Mouse (Mus musculus) CH12.LX (cell line): ENCODE data around the gene Rab21. TPM values are rescaled to one million over a fixed set of nuclear protein-coding genes. Genes with fewer than 3 reads are reported as not detected.

Experiments
- DNase-seq: peaks from one replicate; pipeline ENCODE4 v3.0.0-alpha.2; 2013; ENCODE audit errors: extremely low read depth
- H3K27ac ChIP-seq: 2 replicates; pipeline ENCODE4 v1.5.1; 2012; ENCODE audit warnings: low read depth, mild to moderate bottlenecking, control low read depth, moderate library complexity; ENCODE audit not compliant: insufficient read depth
- H3K27me3 ChIP-seq: replicated peaks from 2 replicates; pipeline ENCODE3; 2012; ENCODE audit warnings: inconsistent platforms
- H3K36me3 ChIP-seq, 2 experiments: replicated peaks in 1 of 2; 2 replicates each; pipeline versions ENCODE3 to v1.6.1; 2012; ENCODE audit warnings: inconsistent platforms in 1 of 2, low read length in 1 of 2, mild to moderate bottlenecking in 1 of 2, mixed read lengths in 1 of 2, moderate library complexity in 1 of 2; ENCODE audit not compliant: control insufficient read depth in 1 of 2, insufficient read depth in 1 of 2
- H3K4me1 ChIP-seq, 2 experiments: 2 replicates each; pipeline ENCODE4 v1.6.1; 2012; ENCODE audit warnings: inconsistent platforms in 1 of 2, moderate library complexity in 1 of 2; ENCODE audit not compliant: insufficient read depth in 2 of 2, control insufficient read depth in 1 of 2
- H3K4me2 ChIP-seq: 2 replicates; pipeline ENCODE4 v1.6.1; 2012; ENCODE audit warnings: low read depth, mild to moderate bottlenecking, control low read depth; ENCODE audit not compliant: poor library complexity, insufficient read depth, severe bottlenecking
- H3K4me3 ChIP-seq, 3 experiments: fragments of 150-350 bp in 1 of 3; sonication (generic) in 1 of 3; replicated peaks in 1 of 3; 2 replicates each; pipeline versions ENCODE3 to v1.5.1; 2011 to 2012; ENCODE audit warnings: low read depth in 2 of 3, low read length in 2 of 3, mild to moderate bottlenecking in 2 of 3, moderate library complexity in 2 of 3, control low read depth in 1 of 3, improper control_type of control experiment in 1 of 3, inconsistent platforms in 1 of 3, mixed read lengths in 1 of 3; ENCODE audit not compliant: poor library complexity in 1 of 3
- H3K79me2 ChIP-seq: replicated peaks from 2 replicates; pipeline ENCODE4 v1.6.1; 2012; ENCODE audit warnings: mild to moderate bottlenecking, moderate library complexity; ENCODE audit not compliant: control insufficient read depth, poor library complexity, insufficient read depth, severe bottlenecking; ENCODE audit errors: extremely low read depth
- H3K9ac ChIP-seq: 2 replicates; pipeline ENCODE4 v1.6.1; 2012; ENCODE audit warnings: low read depth, mild to moderate bottlenecking, control low read depth, moderate library complexity; ENCODE audit not compliant: insufficient read depth
- H3K9me3 ChIP-seq: replicated peaks from 2 replicates; pipeline ENCODE3; 2012; ENCODE audit warnings: low read length, inconsistent platforms, mixed read lengths
- BHLHE40 ChIP-seq: IDR thresholded peaks from 2 replicates; pipeline ENCODE4 v1.6.1; 2011; ENCODE audit warnings: mild to moderate bottlenecking, low read depth, low read length, improper control_type of control experiment
- CHD1 ChIP-seq: IDR thresholded peaks from 2 replicates; pipeline ENCODE4 v1.6.1; 2012; ENCODE audit warnings: low read depth, low read length, improper control_type of control experiment, inconsistent platforms
- CHD2 ChIP-seq: IDR thresholded peaks from 2 replicates; pipeline ENCODE4 v1.6.1; 2011; ENCODE audit warnings: low read length, improper control_type of control experiment
- CTCF ChIP-seq, 2 experiments: IDR thresholded peaks in 1 of 2; conservative IDR thresholded peaks in 1 of 2; 2 replicates each; pipeline ENCODE4 v1.5.1; 2011 to 2012; ENCODE audit warnings: low read depth in 2 of 2, low read length in 2 of 2, improper control_type of control experiment in 1 of 2, inconsistent platforms in 1 of 2, mild to moderate bottlenecking in 1 of 2, moderate library complexity in 1 of 2
- E2F4 ChIP-seq: IDR thresholded peaks from 2 replicates; pipeline ENCODE4 v1.6.1; 2011; ENCODE audit warnings: low read depth, low read length, improper control_type of control experiment; ENCODE audit not compliant: insufficient replicate concordance
- ELF1 ChIP-seq: IDR thresholded peaks from 2 replicates; pipeline ENCODE4 v1.6.1; 2014; ENCODE audit warnings: low read depth, mild to moderate bottlenecking, inconsistent platforms, low read length, improper control_type of control experiment
- EP300 ChIP-seq: IDR thresholded peaks from 2 replicates; pipeline ENCODE4 v1.6.1; 2011; ENCODE audit warnings: low read length, improper control_type of control experiment
- JUND ChIP-seq: conservative IDR thresholded peaks from 2 replicates; pipeline ENCODE4 v1.6.1; 2011; ENCODE audit warnings: low read depth, low read length, improper control_type of control experiment
- KAT2A ChIP-seq: IDR thresholded peaks from 2 replicates; pipeline ENCODE4 v1.6.1; 2012; ENCODE audit warnings: low read length, improper control_type of control experiment, inconsistent platforms; ENCODE audit not compliant: insufficient replicate concordance
- MAFK ChIP-seq: IDR thresholded peaks from 2 replicates; pipeline ENCODE4 v1.6.1; 2011; ENCODE audit warnings: low read length, improper control_type of control experiment; ENCODE audit not compliant: insufficient replicate concordance
- MXI1 ChIP-seq: IDR thresholded peaks from 2 replicates; pipeline ENCODE4 v1.6.1; 2011; ENCODE audit warnings: mild to moderate bottlenecking, low read depth, low read length, improper control_type of control experiment
- NELFE ChIP-seq: IDR thresholded peaks from 2 replicates; pipeline ENCODE4 v1.6.1; 2011; ENCODE audit warnings: low read depth, low read length, improper control_type of control experiment
- PAX5 ChIP-seq: IDR thresholded peaks from 2 replicates; pipeline ENCODE4 v1.6.1; 2012; ENCODE audit warnings: low read length, inconsistent platforms, mixed read lengths
- POLR2A ChIP-seq: IDR thresholded peaks from 2 replicates; pipeline ENCODE4 v1.6.1; 2011; ENCODE audit warnings: low read depth, mild to moderate bottlenecking, improper control_type of control experiment, low read length
- RCOR1 ChIP-seq: conservative IDR thresholded peaks from 2 replicates; pipeline ENCODE4 v1.6.1; 2012; ENCODE audit warnings: low read depth, mild to moderate bottlenecking, inconsistent platforms, low read length, improper control_type of control experiment
- USF2 ChIP-seq: conservative IDR thresholded peaks from 2 replicates; pipeline ENCODE4 v1.6.1; 2011; ENCODE audit warnings: low read depth, low read length, improper control_type of control experiment
- ZMIZ1 ChIP-seq: IDR thresholded peaks from 2 replicates; pipeline ENCODE4 v1.6.1; 2012; ENCODE audit warnings: low read depth, mild to moderate bottlenecking, inconsistent platforms, low read length, improper control_type of control experiment
- ZNF384 ChIP-seq: IDR thresholded peaks from 2 replicates; pipeline ENCODE4 v1.6.1; 2012; ENCODE audit warnings: low read depth, low read length, improper control_type of control experiment, inconsistent platforms
- dilution Hi-C: fragments of 300-500 bp; cut with MboI; formaldehyde crosslinking; loops from 2 replicates; pipeline ENCODE4 v1.14.3; 2020; ENCODE audit warnings: low sequenced_read_pairs; ENCODE audit not compliant: extremely low pct_unique_long_range_greater_than_20kb, extremely low pct_ligation_motif_present
- in situ Hi-C: fragments of 300-500 bp; cut with MboI; formaldehyde crosslinking; loops from 3 replicates; pipeline ENCODE4 v1.14.3; 2019; ENCODE audit warnings: low sequenced_read_pairs, low pct_ligation_motif_present, low pct_unique_long_range_greater_than_20kb, mixed read lengths
- polyA plus RNA-seq: library from polyadenylated mRNA; unstranded; fragments of >175 nt; gene quantifications from 2 replicates; pipeline ENCODE4 v1.2.1, GENCODE M21; 2012; ENCODE audit warnings: low read depth; ENCODE audit not compliant: insufficient read length
- total RNA-seq, 2 experiments: library from RNA; depleted of rRNA; stranded (reverse); fragments of 300-350 nt in 1 of 2; fragments of >200 nt in 1 of 2; gene quantifications; 2 replicates each; pipeline ENCODE4 v1.2.3; 2012 to 2014

Rab21 gene
- total and polyA plus RNA-seq, 3 experiments = 55.6 to 58.4 (median 57.4) TPM

- H3K9ac ChIP-seq = no peak overlapping the region
- dilution Hi-C loops = no loop called here
- TF ChIP-seq BHLHE40 (peak; percentile 50), ZNF384 (peak; percentile 76), MXI1 (no peak), NELFE (no peak), ELF1 (no peak)
- TF ChIP-seq, all 38 proteins: peak for 2
- H3K9me3 ChIP-seq = peaks cover 6% of the 10 kb centered on the region
- H3K27me3 ChIP-seq = no peaks in the 10 kb centered on the region
- H3K4me2 ChIP-seq = peak overlapping the region; percentile 25
- peaks cover 0 to 3% of the 10 kb centered on the region in 2 experiments; a peak in 1 of 4 replicates for H3K4me1 ChIP-seq
- H3K36me3 ChIP-seq = no peaks in the 10 kb centered on the region
- no peak overlapping the region for H3K4me3 ChIP-seq
- H3K27ac ChIP-seq = no peak overlapping the region
- no peak for DNase-seq
- H3K79me2 ChIP-seq = no peaks in the 10 kb centered on the region
- in situ Hi-C loops = no loop called here
These were observed 44.6 kb downstream of the Rab21 start for GRCm38 (mm10) chr10:115270612-115271390.

GRCm38 (mm10) chr10:115262926-115263562, 52.4 kb downstream of the Rab21 start:
- peaks cover 0 to 3% of the 10 kb centered on the region in 2 experiments; a peak in 1 of 4 replicates for H3K4me1 ChIP-seq
- H3K79me2 ChIP-seq = no peaks in the 10 kb centered on the region
- H3K4me2 ChIP-seq = peak overlapping the region; percentile 46
- in situ Hi-C loops (no loop called here), dilution Hi-C loops (no loop called here)
- H3K36me3 ChIP-seq = no peaks in the 10 kb centered on the region
- H3K9ac ChIP-seq = no peak overlapping the region
- H3K9me3 ChIP-seq = peaks cover 8% of the 10 kb centered on the region
- TF ChIP-seq PAX5 (no peak), USF2 (no peak)
- no peak for DNase-seq
- H3K4me3 ChIP-seq = no peak overlapping the region
- H3K27me3 ChIP-seq = no peaks in the 10 kb centered on the region
- H3K27ac ChIP-seq = no peak overlapping the region

- no peak overlapping the region for H3K4me3 ChIP-seq
- H3K4me2 ChIP-seq = no peak overlapping the region
- no peaks in the 10 kb centered on the region for H3K79me2 ChIP-seq
- no peaks in the 10 kb centered on the region for H3K36me3 ChIP-seq
- in situ Hi-C loops (no loop called here), dilution Hi-C loops (no loop called here)
- H3K9ac ChIP-seq = no peak overlapping the region
- H3K4me1 ChIP-seq = peaks cover 0 to 3% of the 10 kb centered on the region in 2 experiments; a peak in 1 of 4 replicates
- TF ChIP-seq MAFK (no peak), KAT2A (no peak), JUND (no peak), POLR2A (no peak), CHD1 (no peak), CHD2 (no peak), ZMIZ1 (no peak), CTCF (conservative IDR thresholded peaks at IDR 0.05 in 1 of 2, IDR thresholded peaks at IDR 0.05 in 1 of 2; ENCODE audit: low read depth in 2 of 2, low read length in 2 of 2) (no peak), EP300 (no peak), MXI1 (no peak), E2F4 (no peak), RCOR1 (no peak)
- H3K27me3 ChIP-seq = no peaks in the 10 kb centered on the region
- peaks cover 8% of the 10 kb centered on the region for H3K9me3 ChIP-seq
- DNase-seq = no peak
- H3K27ac ChIP-seq = no peak overlapping the region
These were observed 53.1 kb downstream of the Rab21 start for GRCm38 (mm10) chr10:115262261-115262660.
